Mouse (Mus musculus) embryonic fibroblast, embryonic 13.5 days (primary cell): ENCODE measurements around the gene Mmp23.
"Not testable (repeated sequence)": the region's sequence is repeated elsewhere in the genome, so short reads cannot be mapped to it uniquely, and the experiment has no call there.

ENCODE experiments used
- CTCF ChIP-seq: IDR thresholded peaks from 2 replicates; pipeline ENCODE4 v1.5.1; 2011; ENCODE audit warnings: mild to moderate bottlenecking, control low read depth, low read length, moderate library complexity, borderline replicate concordance; ENCODE audit not compliant: insufficient read depth
- POLR2A ChIP-seq: IDR thresholded peaks from 2 replicates; pipeline ENCODE4 v1.6.1; 2011; ENCODE audit warnings: low read depth, mild to moderate bottlenecking, control low read depth, low read length, moderate library complexity

DNA sequence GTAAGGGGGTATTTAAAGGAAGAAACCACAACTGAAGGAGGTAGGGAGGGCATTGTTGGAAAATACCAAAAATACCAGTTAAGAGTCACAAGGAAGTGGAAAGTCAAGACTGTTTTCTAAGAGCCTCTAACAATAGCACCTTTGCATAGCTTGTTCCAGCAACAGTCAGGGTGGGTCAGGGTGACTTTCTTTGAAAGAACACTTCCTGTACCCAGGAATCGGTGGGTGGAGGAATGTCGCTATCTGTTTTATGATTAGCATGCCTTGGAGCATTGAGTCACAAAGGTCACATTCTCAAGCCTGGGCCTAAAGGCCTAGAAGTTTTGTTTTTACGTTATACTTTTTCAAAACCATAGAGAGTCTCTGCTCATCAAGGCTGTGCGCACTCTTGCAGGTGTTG, 34.6 kb upstream of the Mmp23 start:
- TF ChIP-seq CTCF, POLR2A: not testable (repeated sequence)
